Mouse (Mus musculus) layer of hippocampus, adult 11-12 months (tissue): ENCODE measurements at regions not wholly inside any gene's neighbourhood (a gene's known extent, or its start where the extent isn't known, plus 50 kb on each side); places are given as distances from the start of the nearest gene placed in this dataset.

Experiments used
- DNase-seq: peaks from one replicate; pipeline ENCODE4 v3.0.0; 2022; ENCODE audit warnings: low spot score

DNA sequence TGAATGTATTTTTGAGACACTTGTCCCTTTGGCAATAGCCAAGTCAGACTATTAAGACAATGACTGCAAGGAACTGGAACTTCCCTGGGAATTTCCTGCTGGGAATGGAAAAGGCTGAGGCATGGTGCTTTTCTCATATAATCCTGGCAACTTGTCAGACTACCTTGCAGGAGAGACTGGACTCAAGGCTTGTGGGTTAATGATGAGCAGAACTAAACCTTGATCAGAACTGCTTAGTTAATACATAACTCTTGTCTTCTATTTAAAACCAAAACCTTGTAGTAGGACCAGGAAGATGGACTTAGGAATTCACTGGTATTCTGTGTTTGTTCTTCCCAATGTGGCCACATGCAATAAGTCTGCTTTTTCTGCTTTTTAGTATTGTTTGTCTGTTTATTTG, 579.3 kb upstream of the Plxna2 start:
- no peak for DNase-seq

- no peak for DNase-seq
These were observed 583.7 kb upstream of the Plxna2 start for GRCm38 (mm10) chr1:194034199-194034883.

- DNase-seq: no peak
These were observed 585.4 kb upstream of the Plxna2 start for GRCm38 (mm10) chr1:194032603-194033002.

DNA sequence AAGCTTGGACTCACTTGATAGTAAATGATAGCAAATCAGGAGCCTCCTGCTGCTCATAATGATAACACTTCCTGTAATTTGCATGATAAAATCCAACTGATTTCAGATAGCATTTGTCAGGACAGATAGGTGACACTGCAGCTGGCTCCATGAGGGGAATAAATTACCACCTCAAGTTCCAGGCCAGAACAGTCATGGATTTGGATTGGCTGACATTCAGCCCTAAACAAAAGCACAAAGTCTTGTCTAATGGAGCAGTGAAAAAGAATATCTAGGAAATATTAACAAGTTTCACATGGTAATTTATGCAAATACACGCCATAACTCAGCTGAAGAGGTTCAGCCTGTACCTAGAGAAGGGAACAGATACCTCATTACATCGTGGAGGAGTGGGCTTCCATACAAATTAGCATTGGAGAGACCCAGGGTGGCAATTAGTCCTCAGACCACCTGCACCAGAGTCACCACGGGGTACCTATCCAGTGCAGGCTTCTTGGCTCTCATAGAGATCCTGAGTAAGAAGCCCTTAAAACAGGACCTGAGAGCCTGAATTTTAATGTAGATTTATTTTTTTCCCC, 587.3 kb upstream of the Plxna2 start:
- no peak for DNase-seq

GRCm38 (mm10) chr1:194026958-194027692, 590.9 kb upstream of the Plxna2 start:
- DNase-seq: no peak

- DNase-seq: no peak
These were observed 591.8 kb upstream of the Plxna2 start for GRCm38 (mm10) chr1:194026213-194026612.

DNA sequence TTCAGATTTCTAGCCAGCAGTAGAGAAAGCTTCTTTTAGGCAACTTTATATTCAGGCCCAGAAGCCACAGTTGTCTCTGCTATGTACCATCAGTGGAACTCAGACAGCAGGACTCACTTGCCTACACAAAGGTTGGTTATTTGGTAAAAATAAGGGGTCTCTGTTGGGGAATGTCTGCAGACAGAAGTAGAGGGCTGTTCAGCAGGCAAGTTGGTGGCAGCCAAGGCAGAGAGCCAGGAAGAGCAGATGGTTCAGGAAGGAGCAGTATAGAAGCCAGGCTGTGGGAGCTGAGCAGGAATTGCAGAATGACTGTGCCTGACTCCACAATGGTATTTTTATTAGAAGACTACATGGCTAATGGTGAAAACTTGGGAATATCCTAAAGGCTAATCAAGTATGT, 598.7 kb upstream of the Plxna2 start:
- peak; percentile 74 for DNase-seq

DNA sequence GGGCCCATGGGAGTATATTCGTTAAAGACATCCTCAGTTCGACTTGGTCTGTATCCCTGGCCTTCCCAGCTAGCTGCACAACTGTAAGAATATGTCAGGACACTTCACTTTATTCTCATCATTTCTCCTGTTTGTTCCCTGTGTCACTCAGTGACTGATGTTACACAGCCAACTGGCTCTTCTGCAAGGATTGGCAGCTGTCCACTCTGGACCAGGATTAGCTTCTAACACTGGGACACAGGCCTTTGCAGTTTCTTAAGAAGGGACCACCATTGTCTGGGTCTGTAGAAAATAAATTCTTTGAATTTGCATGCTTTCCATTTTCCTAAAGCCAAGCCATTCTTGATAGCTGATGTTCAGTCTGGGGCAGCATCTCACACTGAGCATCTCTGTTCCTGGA, 622.1 kb upstream of the Camk1g start:
- no peak for DNase-seq

- peak; percentile 6 for DNase-seq
These were observed 620.0 kb upstream of the Camk1g start for GRCm38 (mm10) chr1:193989956-193990675.

GRCm38 (mm10) chr1:193988970-193989904, 619.1 kb upstream of the Camk1g start:
- DNase-seq: no peak

DNA sequence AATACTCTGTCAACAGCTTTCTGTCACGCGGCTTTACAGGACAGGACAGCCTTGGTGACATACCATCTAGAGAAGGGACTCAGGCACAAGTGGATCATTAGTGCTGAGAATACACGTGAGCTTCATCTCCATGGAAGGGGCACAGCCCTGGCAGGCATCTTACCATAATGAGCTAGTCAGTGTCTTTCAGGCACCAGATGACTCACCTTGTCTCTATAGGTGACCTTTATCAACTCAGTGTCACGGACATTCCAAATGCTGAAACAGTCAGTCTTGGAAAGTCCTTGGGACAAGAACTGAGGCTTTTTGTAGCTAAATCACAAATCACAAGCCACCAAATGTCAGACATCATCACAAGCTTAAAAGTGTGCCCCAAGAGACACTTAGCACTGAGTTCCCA, 610.5 kb upstream of the Camk1g start:
- no peak for DNase-seq

DNA sequence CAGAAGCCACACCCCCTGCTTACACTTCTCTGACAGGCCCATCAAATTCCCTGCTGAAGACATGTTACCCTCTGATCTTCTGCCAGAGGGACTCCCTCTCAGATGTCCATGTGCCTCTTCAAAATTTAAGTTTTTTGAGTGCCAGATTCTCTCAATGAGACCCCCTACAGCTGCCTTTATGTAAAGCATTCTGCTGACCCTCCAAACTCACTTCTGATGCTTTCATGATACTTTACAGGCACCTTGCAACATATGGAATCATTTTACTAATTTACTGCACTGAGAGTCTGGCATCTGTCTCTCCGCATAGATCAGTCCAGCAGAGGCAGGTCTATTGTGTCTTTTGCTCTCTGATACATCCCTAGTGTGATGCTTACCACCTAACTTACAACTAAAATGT, 601.4 kb upstream of the Camk1g start:
- DNase-seq: no peak

GRCm38 (mm10) chr1:193969264-193969908, 599.3 kb upstream of the Camk1g start:
- no peak for DNase-seq

DNA sequence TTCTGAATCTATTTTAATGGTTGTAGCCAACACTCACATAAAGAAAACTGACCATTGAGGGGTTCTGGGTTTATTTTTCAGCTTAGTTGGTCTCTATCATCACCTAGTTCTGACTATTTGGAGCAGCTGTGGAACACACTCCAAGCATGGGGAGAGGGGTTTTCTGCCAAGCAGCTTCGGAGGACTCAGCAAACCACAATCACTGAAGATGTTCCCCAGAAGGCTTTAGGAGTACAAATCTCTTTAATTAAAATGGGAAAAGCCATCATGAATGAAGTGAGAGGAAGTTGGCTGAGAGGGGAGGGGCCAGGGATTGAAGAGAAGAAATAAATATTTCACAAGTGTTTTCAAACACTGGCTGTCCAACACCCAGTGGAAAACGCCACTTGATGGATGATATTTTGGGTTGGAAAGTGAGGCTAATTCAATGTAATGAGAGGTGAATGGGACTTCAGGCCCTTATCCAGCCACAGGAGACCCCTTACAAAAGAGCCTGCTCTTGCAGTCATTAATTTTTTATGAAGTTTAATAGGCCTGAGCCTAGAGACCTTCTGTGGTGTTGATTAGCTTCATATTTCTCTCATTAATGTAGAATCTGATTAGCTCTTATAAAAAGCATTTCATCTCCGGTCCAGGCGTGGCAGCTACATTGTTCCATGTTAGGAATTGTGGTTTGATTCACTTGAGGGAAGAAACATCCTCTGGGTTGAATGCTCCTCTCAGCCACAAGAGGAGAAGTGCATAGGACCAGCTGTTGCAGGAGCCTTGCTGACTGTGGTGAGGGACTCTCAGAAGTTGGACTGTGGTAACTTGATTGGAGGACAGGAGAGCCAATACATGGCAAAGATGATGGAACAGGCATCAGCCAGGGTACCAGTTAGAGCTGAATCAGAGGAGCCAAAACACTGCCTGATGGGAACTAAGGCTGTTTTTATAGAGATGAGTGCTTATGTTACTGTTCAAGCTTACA, 598.1 kb upstream of the Camk1g start:
- DNase-seq: no peak

- no peak for DNase-seq
These were observed 596.8 kb upstream of the Camk1g start for GRCm38 (mm10) chr1:193966652-193967555.

- no peak for DNase-seq
These were observed 595.2 kb upstream of the Camk1g start for GRCm38 (mm10) chr1:193965278-193965677.

- no peak for DNase-seq
These were observed 581.8 kb upstream of the Camk1g start for GRCm38 (mm10) chr1:193951936-193952335.

GRCm38 (mm10) chr1:193949817-193950216, 579.7 kb upstream of the Camk1g start:
- no peak for DNase-seq
